Mouse (Mus musculus): ENCODE data around the gene Kcnh7. TPM values are rescaled to one million over a fixed set of nuclear protein-coding genes. Genes with fewer than 3 reads are reported as not detected.

Kcnh7 gene
- polyA plus RNA-seq, 1 experiment, result not detected

DNA sequence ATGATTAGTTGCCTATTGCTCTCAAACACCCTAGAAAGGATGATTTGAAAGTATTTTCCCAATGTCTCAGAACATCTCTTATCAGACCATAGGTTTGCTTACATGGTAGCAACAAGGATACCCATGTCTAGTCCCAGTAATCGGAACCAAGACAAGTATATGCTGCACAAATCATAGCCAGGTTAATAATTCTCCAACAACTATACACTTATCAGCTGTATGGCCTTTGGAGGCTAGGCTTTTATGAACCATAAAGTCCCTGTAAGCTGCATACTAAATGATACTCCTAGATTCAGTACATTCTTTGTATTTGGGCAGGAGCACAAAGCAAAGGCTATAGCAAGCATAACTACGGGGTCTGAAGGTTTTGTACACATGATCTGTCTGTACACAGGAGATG is 78.1 kb downstream of the Kcnh7 start:
- H3K4me3 ChIP-seq (ENCODE audit: insufficient read depth, low read length), result no peak overlapping the region
- no peak for TF ChIP-seq POLR2A (IDR thresholded peaks at IDR 0.05; ENCODE audit: borderline replicate concordance, low read depth, low read length)
- TF ChIP-seq CTCF (IDR thresholded peaks at IDR 0.05; ENCODE audit: low read depth, low read length), result no peak
- no peaks in the 10 kb centered on the region for H3K4me1 ChIP-seq (ENCODE audit: control insufficient read depth, insufficient read depth, low read length)
- H3K27ac ChIP-seq (ENCODE audit: insufficient read depth, low read depth, low read length), result no peak overlapping the region

DNA sequence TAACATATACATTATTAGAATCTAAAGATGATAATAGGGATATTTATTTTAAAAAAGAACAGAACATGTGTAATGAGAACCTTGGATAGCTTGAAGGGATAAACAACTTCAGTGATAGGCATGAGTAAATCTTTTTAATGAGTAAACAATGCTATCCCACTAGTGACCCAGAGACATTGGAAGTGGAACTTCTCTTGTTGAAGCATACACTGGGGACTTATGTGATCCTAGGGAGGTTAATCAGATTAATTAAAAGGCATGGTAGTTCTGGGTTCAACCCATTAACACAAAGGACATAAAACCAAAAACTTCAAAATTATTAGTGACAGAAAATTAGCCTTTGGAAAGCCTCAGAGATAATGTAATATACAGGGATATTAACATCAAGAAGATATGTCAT is 84.4 kb downstream of the Kcnh7 start:
- no peak for TF ChIP-seq CTCF (IDR thresholded peaks at IDR 0.05; ENCODE audit: low read depth, low read length)
- TF ChIP-seq POLR2A (IDR thresholded peaks at IDR 0.05; ENCODE audit: borderline replicate concordance, low read depth, low read length), result no peak
- Histone ChIP-seq H3K27ac (ENCODE audit: insufficient read depth, low read depth, low read length) (no peak overlapping the region), H3K4me1 (ENCODE audit: control insufficient read depth, insufficient read depth, low read length) (no peaks in the 10 kb centered on the region), H3K4me3 (ENCODE audit: insufficient read depth, low read length) (no peak overlapping the region)

DNA sequence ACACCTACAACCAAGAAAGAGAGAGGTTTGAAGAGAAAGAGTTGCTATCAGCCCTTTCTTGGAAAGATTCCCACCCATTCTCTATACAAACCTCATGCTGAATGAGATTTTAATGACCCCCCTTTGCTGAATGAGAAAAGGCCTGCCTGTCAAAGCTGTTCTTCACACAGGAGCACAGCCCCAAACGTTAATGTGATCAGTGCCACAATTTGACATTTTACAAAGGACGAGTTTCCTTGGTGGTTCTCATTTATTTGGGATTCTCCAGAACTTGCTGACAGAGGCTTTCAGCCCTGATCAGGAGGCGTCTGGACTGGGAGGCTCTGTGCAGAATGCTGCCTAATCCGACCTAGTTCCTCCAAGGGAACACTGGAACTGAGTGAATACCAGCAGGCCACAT is 92.3 kb downstream of the Kcnh7 start:
- TF ChIP-seq CTCF (IDR thresholded peaks at IDR 0.05; ENCODE audit: low read depth, low read length) (no peak), POLR2A (IDR thresholded peaks at IDR 0.05; ENCODE audit: borderline replicate concordance, low read depth, low read length) (no peak)
- Histone ChIP-seq H3K4me3 (ENCODE audit: insufficient read depth, low read length) (no peak overlapping the region), H3K27ac (ENCODE audit: insufficient read depth, low read depth, low read length) (no peak overlapping the region), H3K4me1 (ENCODE audit: control insufficient read depth, insufficient read depth, low read length) (no peaks in the 10 kb centered on the region)

DNA sequence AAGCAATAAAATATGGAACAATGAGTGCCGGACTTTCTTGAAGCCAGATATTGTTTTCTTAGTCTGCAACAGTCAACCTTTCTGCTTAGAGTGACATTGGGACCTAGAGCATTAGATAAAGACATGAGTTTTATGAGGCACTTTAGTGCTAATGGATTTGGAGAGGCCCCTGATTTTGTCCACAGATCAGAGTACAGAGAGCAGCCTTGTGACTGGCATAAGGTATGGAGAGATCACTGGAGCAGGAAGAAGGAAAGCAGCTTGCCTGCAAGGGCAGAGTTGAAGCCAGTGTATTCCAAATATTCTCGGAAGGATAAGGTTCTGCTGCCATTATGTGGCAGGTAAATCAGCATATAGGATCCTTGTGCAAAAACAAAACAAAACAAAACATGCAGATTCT is 93.6 kb downstream of the Kcnh7 start:
- no peak for TF ChIP-seq CTCF (IDR thresholded peaks at IDR 0.05; ENCODE audit: low read depth, low read length)
- TF ChIP-seq POLR2A (IDR thresholded peaks at IDR 0.05; ENCODE audit: borderline replicate concordance, low read depth, low read length), result no peak
- H3K27ac ChIP-seq (ENCODE audit: insufficient read depth, low read depth, low read length), result no peak overlapping the region
- H3K4me1 ChIP-seq (ENCODE audit: control insufficient read depth, insufficient read depth, low read length), result no peaks in the 10 kb centered on the region

DNA sequence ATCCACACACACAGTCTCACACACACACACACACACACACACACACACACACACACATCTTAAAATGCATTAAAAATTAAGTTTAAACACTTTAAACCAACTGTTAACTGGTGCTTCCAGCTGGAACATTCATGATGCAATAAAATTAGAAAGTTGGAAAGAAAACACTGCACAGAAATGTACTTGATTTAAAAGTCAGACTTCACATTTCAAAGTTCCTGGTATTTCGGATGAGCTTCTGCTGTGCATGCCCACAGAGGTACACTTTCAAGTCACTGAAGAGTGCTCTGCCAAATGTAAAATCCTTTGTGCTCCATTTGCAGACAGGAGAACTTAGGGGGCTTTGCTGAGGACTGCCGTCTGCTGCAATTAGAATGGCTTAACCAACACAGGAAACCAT is 125.7 kb downstream of the Kcnh7 start:
- Histone ChIP-seq H3K4me3 (ENCODE audit: insufficient read depth, low read length) (no peak overlapping the region), H3K4me1 (ENCODE audit: control insufficient read depth, insufficient read depth, low read length) (peaks cover 3% of the 10 kb centered on the region), H3K27ac (ENCODE audit: insufficient read depth, low read depth, low read length) (no peak overlapping the region)
- no peak for TF ChIP-seq CTCF (IDR thresholded peaks at IDR 0.05; ENCODE audit: low read depth, low read length)
- TF ChIP-seq POLR2A (IDR thresholded peaks at IDR 0.05; ENCODE audit: borderline replicate concordance, low read depth, low read length), result no peak

More for the DNA sequence above, 93.6 kb downstream of the Kcnh7 start:
- H3K4me3 ChIP-seq (ENCODE audit: insufficient read depth, low read length), result no peak overlapping the region

DNA sequence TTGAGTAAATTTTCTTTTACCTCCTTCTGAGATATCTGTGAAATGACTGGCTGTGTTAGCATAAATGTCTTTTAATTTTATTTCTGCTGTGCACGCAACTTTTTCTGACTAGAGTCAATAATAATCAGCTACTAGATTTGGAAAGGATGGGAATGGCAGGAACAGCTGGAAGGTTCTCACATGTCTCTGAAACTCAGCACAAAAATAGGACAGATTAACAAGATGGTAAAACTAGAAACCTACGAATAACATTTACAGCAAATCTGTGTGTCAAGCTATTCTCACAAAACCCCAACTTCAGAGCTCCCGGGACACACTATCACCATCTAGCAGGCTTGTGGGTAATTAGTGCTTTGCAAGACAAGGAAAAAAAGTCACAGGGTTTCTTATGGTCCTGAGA is 134.2 kb downstream of the Kcnh7 start:
- H3K4me1 ChIP-seq (ENCODE audit: control insufficient read depth, insufficient read depth, low read length), result peaks cover 6% of the 10 kb centered on the region
- no peak overlapping the region for H3K27ac ChIP-seq (ENCODE audit: insufficient read depth, low read depth, low read length)
- TF ChIP-seq POLR2A (IDR thresholded peaks at IDR 0.05; ENCODE audit: borderline replicate concordance, low read depth, low read length) (no peak), CTCF (IDR thresholded peaks at IDR 0.05; ENCODE audit: low read depth, low read length) (no peak)
- H3K4me3 ChIP-seq (ENCODE audit: insufficient read depth, low read length), result no peak overlapping the region

DNA sequence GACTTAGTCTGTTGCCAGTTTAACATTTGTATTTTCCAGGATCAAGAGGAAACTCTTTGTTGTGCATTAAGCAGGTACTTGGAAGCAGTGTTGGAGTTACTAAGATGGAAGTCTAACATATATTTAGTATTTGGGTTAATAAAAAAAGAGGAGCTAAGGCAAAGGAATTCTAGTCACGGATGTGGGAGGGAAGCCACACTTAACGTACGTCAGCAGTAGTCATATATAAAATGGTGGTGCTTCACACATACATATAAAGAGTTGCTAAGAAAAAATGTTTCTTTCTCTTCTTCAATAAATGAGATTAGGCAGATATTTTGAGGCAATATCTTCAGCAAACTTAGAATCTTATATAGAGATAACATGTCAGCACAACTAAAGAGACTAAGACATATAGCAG is 144.4 kb downstream of the Kcnh7 start:
- H3K4me1 ChIP-seq (ENCODE audit: control insufficient read depth, insufficient read depth, low read length), result no peaks in the 10 kb centered on the region
- no peak overlapping the region for H3K27ac ChIP-seq (ENCODE audit: insufficient read depth, low read depth, low read length)
- no peak overlapping the region for H3K4me3 ChIP-seq (ENCODE audit: insufficient read depth, low read length)
- TF ChIP-seq CTCF (IDR thresholded peaks at IDR 0.05; ENCODE audit: low read depth, low read length) (no peak), POLR2A (IDR thresholded peaks at IDR 0.05; ENCODE audit: borderline replicate concordance, low read depth, low read length) (no peak)

DNA sequence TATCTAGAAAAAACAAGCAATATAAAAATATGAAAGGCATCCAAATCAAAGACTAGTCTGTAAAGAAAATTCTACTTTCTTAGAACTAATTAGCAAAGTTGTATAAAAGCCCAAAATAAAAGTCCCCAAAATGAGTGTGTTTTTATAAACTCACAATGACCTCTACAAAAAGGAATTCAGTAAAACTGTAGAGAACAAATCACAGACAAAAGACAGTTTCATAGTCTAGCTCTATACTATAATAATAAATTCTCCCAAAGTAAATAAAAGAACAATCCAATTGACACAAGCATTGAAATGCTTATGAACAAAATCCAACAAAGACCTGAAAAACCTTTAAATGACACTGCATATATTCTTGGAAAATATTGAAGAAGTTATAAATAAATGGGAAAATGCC is 169.2 kb downstream of the Kcnh7 start:
- Histone ChIP-seq H3K4me3 (ENCODE audit: insufficient read depth, low read length) (no peak overlapping the region), H3K27ac (ENCODE audit: insufficient read depth, low read depth, low read length) (no peak overlapping the region), H3K4me1 (ENCODE audit: control insufficient read depth, insufficient read depth, low read length) (no peaks in the 10 kb centered on the region)
- TF ChIP-seq POLR2A (IDR thresholded peaks at IDR 0.05; ENCODE audit: borderline replicate concordance, low read depth, low read length), result no peak
- TF ChIP-seq CTCF (IDR thresholded peaks at IDR 0.05; ENCODE audit: low read depth, low read length), result no peak

DNA sequence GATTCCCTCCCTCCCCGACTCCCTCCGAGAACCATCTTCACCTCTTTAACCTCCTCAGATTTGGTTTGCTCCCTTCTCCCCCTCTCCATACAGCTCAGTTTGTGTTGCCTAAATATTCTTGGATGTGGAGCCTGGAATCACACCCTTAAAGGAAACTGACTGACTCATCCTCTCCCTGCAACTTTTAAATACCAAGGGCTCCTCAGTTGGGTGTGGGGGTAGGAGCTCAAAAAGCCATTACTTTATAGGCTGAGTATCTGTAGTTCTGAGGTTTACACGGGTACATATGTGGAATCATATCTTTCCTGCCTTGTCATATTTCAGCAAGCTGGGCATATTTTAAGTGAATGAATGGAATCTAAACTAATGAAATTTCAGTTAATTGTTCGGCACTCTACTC is 174.9 kb downstream of the Kcnh7 start:
- Histone ChIP-seq H3K27ac (ENCODE audit: insufficient read depth, low read depth, low read length) (no peak overlapping the region), H3K4me1 (ENCODE audit: control insufficient read depth, insufficient read depth, low read length) (no peaks in the 10 kb centered on the region), H3K4me3 (ENCODE audit: insufficient read depth, low read length) (no peak overlapping the region)
- no peak for TF ChIP-seq POLR2A (IDR thresholded peaks at IDR 0.05; ENCODE audit: borderline replicate concordance, low read depth, low read length)
- TF ChIP-seq CTCF (IDR thresholded peaks at IDR 0.05; ENCODE audit: low read depth, low read length), result no peak

DNA sequence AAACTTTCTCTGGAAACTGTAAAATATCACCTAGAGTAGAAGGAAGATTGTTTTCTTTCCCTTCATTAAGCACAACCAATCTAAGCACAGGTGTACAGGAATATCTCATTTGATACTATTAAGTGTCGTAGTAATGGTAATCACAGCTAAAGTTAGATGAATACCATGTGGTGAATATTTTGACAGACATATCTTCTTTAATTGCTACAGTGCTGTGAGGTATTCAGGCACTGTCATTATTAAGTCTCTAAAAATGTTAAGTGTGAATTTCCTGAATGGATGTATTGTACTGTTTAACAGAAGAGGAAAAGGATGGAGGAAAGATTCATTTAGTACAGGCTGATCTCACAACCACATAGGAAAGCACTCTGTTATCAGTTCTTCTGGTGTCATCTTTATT is 181.3 kb downstream of the Kcnh7 start:
- no peak for TF ChIP-seq CTCF (IDR thresholded peaks at IDR 0.05; ENCODE audit: low read depth, low read length)
- TF ChIP-seq POLR2A (IDR thresholded peaks at IDR 0.05; ENCODE audit: borderline replicate concordance, low read depth, low read length), result no peak
- Histone ChIP-seq H3K4me1 (ENCODE audit: control insufficient read depth, insufficient read depth, low read length) (no peaks in the 10 kb centered on the region), H3K4me3 (ENCODE audit: insufficient read depth, low read length) (no peak overlapping the region)

DNA sequence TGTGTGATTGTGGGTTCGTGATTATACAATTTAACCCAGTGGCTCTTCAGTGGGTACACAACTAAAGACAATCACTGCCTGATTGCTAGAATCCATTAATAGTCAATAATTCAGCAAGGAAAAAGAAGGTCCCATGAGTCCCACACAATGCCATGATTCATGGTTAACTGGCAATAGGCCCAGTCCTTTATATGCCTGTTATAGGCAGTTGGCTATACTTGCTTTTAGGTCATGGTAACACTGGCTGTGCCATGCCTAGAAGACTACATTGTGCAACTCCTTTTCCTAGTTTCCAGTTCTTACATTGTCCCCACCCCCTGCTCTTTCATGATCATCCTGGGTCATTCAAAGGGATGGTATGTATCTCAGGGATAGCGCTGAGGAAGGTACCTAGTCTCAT is 186.4 kb downstream of the Kcnh7 start:
- TF ChIP-seq CTCF (IDR thresholded peaks at IDR 0.05; ENCODE audit: low read depth, low read length) (no peak), POLR2A (IDR thresholded peaks at IDR 0.05; ENCODE audit: borderline replicate concordance, low read depth, low read length) (no peak)
- H3K4me1 ChIP-seq (ENCODE audit: control insufficient read depth, insufficient read depth, low read length), result no peaks in the 10 kb centered on the region
- H3K27ac ChIP-seq (ENCODE audit: insufficient read depth, low read depth, low read length), result no peak overlapping the region
- no peak overlapping the region for H3K4me3 ChIP-seq (ENCODE audit: insufficient read depth, low read length)

More for the DNA sequence above, 181.3 kb downstream of the Kcnh7 start:
- no peak overlapping the region for H3K27ac ChIP-seq (ENCODE audit: insufficient read depth, low read depth, low read length)

Measured in bone marrow macrophage, adult 2 months (primary cell).